Mouse (Mus musculus): Measurements from ENCODE around the gene Olfr1417. TPM values are rescaled to one million over a fixed set of nuclear protein-coding genes. Genes with fewer than 3 reads are reported as not detected.
"Not testable (repeated sequence)": the region's sequence is repeated elsewhere in the genome, so short reads cannot be mapped to it uniquely, and the experiment has no call there.

The Olfr1417 gene
- not detected for total RNA-seq (2021)
- long read RNA-seq, experiment 1 = 0 reads
- long read RNA-seq, experiment 2 = 0 reads

DNA sequence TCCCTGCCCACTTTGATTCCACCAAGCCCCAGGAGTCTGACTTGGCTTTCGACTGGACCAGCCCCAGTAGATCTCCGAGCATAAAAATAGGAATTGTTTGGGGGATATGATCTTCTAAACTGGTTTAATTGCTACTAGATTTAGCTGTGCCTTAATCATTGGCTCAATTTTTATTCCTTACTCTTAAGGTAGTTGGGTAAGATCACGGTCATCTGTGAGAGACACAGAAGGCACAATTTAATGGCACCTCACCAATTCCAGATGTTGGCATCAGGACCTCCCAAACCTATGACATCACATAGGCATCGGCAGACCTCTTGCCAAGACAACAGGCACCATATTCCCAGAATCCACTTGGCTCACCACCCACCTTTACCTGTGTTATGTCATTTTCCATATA lies at the start of gene Olfr1417:
Gene Olfr1417, minus strand, starts transcription at position 101 of the 400 bp plus-strand sequence.
- DNase-seq = no peak

DNA sequence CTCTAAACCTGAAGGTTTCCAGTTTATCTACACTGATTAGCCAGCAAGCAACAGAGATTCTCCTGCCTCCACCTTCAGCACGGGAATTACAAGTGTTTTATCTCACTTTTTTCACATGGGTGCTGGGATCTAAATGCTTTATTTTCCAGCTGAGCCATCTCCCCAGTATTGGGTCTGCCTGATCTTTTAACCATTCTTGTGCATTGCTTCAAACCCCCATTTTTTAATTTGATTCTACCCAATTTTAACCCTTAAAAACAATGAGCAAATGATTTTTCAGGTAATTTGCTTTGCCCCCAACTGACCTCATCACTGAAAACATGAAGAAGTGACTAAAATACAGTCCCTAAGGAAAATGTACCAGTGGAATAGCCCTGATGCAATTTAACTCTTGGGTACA lies 47.2 kb upstream of the Olfr1417 start, which contains the start of gene Olfr1420:
Gene Olfr1420, plus strand, starts transcription at position 301 of the 400 bp plus-strand sequence.
- no peak for DNase-seq

DNA sequence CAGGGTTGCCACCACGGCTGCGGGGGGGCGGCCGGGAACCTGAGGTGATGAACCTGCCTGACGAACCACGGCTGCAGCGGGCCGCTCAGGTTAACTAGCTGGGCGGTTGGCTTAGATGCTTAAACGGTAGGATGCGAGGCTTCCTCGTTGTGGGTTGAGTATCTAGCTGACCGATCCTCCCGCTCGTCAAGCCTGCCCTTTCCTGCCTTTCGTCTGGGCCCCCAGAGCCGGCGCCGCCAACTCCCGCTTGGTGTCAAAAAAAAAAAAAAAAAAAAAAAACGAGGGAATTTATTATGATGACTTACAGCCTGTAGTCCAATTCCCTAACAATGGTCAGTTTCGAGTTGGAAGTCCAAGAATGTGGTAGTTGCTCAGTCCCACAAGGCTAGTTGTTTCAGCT lies 39.4 kb upstream of the Olfr1417 start:
- DNase-seq = not testable (repeated sequence)

DNA sequence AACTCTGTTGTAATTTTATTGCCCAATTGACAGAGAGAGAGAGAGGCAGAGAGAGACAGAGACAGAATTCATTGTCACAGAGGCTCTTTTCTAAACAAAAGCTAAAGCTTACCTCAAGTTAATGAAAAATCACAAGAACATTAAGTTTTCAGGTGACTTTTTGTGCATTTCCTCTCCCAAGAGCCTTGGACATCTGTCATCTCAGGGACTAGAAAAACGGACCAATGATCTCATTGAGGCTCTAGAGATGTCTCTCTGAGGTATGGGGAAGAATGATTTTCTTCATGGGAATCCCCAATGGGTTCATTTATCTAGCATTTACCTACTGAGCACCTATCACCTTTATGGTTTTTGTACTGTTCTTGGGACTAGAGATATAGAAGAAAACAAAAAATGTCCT lies 36.0 kb upstream of the Olfr1417 start, which contains the start of gene Olfr1419:
Gene Olfr1419, minus strand, starts transcription at position 101 of the 400 bp plus-strand sequence.
- no peak for DNase-seq

DNA sequence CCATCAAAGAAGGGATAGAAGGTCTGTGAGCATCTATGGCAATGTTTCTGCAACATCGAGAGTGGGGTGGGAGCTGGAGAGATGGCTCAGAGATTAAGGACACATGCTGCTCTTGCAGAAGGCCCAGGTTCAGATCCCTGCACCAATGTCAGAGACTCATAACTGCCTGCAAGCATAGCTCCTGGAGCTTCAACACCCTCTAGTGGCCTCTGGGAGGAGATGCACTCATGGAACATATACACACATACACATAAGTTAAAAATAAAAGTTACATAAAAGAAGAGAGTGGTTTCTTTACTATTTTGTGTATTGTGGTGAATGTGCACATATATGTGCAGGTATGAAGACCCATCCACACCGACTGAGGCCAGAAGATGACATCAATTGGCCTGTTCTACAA lies 28.8 kb upstream of the Olfr1417 start:
- no peak for DNase-seq

DNA sequence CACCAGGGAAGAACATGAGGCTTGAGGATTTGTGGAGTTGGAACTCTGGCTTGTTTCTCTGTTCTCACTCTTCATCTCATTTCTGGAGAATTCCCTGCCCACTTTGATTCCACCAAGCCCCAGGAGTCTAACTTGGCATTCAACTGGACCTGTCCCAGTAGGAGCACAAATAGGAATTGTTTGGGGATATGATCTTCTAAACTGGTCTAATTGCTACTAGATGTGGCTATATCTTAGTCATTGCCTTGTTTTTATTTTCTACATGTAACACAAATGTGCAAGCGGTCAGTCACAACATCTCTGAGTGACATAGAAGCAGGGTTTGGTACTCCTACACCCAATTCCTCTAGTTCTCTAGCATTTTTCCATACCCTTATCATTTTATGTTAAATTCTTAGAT lies 21.9 kb upstream of the Olfr1417 start, which contains the start of gene Olfr1418:
Gene Olfr1418, minus strand, starts transcription at position 101 of the 400 bp plus-strand sequence.
- no peak for DNase-seq

DNA sequence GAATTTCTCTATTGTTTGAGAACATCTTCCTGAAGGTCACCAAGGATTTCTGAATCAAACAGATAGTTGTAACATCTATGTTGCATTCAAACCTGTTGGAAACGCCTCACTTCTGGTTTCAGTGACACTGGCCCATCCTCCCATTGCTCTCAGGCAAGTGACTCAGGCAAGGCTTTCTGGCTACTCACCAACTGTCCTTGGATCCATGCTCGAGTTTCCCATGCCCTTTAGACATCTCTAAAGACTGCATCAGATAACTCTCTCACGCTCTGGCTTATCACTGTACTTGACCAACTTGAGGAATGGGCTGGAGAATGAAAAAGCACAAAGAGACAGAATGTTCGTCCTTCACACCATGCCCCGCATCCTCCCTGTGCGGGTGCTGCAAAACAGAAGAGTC lies 17.5 kb upstream of the Olfr1417 start:
- DNase-seq = no peak

DNA sequence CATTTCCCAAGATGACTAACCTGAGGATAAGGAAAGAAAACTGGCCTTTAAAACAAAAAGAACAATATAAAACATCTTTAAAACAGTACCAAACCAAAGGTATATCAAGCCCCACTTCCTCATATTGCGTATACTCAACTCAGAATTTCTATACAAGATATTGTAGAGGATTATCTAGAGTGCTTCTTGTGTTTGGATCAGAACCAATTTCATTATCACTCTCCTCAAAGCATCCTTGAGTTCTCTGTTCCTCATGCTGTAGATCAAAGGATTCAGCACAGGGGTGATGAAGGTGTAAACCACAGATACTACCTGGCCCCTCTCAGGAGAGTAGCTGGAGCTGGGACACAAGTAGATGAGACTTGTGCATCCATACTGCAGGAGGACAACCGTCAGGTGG lies 15.8 kb upstream of the Olfr1417 start:
- no peak for DNase-seq

DNA sequence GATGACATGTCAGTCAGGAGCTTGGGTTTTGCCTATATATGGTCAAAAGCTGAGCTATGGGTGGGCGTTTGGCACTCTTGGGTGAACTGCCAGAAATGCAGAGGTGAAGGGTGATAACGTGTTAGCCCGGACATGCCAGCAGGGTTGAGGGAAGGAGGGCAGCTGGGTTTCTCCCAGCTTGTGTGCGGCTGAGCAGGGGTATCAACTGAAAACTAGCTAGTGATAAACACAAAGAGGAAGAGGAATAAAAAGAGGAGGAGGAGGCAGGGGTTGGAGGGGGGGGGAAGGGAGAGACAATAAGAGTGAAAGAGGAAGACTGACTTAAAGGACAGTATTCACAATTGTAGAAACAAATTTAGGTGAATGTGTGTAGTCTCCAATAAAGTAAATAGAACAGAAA lies 13.6 kb upstream of the Olfr1417 start:
- no peak for DNase-seq

DNA sequence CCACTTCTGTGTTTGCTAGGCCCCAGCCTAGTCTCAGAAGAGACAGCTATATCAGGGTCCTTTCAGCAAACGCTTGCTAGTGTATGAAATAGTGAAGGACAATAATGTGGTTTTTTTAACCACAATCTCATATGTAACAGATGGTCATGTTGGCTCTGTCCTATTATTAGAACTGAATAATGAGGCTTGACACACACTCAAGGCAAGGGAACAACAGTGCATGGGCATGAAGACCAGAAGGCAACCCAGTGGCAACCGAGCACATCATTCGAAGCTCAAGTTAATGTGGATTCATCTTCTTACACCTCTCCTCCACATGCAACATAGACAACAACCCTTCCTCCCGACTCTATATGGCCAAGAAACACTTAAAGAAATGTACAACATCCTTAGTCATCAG lies 7.3 kb upstream of the Olfr1417 start:
- no peak for DNase-seq

DNA sequence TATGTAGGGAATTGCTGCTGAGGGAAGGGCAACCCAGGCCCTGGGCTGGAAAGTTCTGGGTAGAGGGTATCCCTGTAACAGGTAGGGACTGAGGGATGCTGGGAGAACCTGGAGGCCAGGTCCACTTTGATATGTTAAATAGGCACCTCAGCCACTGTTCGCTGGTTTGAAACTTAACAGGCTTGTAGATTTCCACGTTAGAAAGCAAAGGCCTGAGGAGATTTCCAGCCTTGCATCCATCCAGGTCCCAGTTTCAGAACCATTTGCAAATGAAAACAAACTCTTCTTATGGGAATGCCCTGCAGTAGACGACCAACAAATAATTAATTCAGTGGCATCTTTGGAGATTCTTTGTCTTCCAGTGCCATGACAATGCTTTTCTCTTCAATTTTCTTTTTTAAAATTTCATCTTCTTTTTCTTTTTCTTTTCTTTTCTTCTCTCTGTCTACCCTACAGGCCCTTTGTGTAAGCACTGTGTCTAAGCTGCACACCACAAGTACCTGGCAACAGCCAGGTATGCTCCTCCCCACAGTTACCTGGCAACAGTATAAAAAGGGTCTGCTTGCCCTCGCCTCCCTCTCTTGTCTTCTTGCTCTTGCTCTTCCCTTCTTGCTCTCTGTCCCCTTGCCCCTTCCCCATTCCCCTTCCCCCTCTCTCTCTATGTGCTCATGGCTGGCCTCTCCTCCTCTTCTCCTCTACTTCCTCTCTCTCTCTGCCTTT lies 15.5 kb downstream of the Olfr1417 start:
- no peak for DNase-seq

DNA sequence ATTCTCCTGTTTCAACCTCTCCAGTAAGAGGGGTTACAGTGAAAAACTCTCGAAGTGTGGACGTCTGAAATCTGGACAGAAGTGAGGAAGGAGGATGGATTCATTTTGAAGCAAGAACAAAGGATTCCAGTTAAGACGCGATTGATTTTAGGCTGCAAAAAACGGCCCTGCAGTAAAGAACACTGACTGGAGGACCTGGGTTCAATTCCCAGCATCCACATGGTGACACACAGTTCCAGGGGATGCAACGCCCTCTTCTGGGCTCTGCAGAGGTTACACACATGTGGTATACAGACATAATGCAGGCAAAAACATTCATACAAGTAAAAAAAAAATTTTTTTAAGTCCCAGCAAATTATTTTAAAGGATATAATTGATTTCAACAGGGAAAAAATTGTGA lies 18.8 kb downstream of the Olfr1417 start:
- DNase-seq = no peak

DNA sequence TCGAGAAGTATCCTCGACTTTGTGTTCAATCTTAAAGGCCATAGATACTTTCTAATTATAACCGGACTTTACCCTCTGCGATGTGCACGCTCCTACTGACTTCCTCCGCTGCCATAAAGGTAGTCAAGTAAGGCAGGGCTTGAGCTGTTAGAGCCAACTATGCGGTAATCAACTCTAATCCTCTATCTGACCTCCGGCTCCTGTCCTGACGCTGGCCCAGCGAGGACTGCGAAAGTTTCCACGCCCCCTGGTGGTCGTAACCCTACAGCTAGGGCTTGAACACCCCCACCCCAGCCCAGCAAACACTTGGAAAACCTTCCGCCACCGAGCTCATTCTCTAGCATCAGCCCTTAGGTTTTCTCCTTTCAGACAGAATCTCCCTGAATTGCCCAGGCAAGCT lies 19.2 kb downstream of the Olfr1417 start:
- peak; percentile 88 to 90 for DNase-seq

DNA sequence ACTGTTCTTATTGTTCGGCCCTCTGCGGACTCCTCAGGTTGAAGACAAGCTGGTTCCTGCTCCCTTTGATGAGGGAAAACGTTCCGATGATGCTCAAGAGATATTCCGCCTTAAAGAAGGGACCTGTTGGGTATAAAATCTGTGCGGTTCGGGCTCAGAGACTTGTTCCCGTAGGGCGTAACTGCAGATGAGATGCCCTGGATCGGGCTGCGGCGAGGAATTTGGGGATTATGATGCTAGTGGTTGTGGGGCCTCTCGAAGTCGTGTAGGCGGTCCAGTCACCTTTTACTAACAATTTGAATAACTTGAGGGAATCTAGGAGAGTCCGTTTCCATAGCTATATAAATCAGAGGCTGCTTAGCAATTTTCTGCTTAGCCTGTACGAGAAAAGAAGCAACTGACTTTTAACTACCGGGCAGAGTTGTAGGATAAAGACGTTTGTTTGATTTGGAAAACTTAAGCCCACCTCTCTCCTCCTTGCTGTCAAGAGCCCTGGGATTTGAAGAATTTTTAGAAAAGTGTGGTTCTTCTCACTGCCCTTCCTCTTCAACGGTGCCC lies 19.8 kb downstream of the Olfr1417 start, which contains the start of gene Stx3:
Gene Stx3, minus strand, starts transcription at position 261 of the 558 bp plus-strand sequence.
- DNase-seq = peak in 1 of 2 experiments; percentile 43

DNA sequence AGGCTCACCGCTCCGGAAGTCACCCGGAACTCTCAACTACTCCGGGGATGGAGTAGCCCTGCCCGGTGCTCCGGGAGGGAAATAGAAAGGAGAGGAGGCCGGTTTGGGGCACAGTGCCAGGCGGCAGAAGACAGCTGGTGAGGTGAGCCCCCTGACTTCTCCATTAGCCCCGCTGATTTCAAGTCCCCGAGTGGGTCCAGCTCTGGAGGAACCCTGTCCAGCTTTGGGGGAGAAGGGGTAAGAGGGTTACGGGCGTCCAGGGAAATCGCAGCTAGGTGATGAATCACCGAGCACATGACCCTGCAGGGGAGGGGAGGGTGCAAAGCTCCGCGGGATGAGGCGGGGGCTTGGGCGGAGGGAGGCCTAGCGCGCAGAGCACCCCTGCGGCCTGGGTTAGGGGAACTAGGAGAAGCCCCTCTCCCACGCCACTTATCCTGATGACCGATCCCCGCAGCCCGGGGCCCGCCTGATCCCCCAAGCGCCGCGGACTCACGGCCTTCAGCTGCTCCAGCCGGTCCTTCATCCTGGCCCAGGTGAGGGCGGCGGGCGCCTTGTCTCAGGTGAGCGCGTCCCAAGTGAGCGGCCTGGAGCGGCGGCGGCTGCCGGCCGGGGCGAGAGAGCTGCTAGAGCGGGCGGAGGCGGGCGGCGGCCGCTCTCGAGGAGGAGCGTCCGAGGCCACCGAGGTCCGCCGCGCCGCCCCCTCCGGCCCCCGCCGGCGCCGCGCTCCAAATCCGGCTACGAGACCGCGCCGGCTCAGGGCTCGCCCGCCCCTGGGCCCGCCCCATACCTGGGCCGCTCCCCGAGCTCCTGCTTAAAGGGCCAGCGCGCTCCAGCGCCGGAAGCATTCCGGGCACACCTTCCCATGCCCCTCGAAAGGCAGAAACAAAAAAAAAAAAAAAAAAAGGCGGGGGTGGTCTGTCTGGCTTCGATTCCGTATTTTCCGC lies 20.5 kb downstream of the Olfr1417 start:
- peak; percentile 73 to 79 for DNase-seq

DNA sequence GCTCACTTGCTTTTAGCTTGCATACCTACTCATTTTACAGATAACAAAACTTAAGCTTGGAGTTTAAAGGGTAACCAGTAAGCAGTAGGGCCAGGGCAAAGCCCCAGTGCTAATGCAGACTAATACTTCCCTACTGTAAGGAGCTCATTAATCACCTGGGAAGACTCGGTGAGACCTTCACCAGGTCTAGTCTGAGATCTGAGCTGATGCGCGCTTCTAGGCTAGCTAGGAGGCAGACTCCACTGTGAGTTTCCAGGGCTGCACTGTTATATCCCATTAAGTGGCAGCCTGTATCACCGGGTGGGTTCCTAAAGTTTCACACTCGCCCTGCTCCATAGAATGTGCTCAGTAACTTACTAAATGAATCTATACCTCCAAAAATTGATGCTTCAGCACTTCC lies 21.4 kb downstream of the Olfr1417 start:
- no peak for DNase-seq

DNA sequence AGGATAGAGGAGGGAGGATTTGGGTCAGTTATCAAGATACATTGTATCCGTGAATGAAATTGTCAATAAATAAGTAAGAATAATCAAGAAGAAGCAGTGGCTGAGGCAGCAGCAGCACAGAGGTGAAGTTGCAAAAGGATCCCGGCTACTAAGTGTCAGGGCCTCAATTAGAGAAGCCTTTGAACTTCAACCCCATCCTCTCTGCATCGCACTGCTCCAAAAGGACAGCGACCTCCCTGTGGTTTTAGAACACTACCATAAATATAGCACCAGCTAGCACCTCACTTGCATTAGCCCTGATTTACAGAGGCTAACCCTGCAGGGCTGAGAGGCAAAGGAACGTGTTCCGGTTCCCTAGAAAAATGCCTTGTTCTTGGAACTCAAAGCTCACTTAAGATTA lies 22.3 kb downstream of the Olfr1417 start:
- no peak for DNase-seq

DNA sequence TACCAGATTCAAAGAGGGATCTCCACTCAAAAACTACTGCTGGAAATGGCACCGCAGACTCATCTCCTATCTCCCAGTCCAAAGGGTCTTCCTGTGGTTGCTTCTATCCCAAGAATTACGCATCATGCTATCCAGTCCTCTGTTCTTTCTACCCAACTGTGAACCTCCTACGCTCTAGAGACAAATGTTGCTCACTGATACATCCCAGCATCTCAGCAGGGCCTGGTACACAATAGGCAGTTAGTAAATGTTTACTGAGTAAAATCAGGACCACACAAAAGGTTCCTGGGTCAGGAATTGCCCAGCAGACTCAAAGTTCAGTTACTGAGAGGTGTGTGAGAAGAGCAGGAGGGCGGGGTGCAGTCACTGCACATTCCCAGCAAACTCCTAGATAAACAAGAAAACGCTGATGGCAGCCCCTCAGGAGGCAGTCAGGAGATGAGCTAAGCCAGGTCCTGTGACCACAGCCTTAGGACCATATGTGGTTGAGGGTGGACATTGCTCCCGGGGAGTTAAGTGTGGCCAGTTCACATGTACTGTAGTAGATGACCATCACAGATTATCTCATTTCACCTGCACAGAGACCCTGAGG lies 24.2 kb downstream of the Olfr1417 start:
- no peak for DNase-seq

DNA sequence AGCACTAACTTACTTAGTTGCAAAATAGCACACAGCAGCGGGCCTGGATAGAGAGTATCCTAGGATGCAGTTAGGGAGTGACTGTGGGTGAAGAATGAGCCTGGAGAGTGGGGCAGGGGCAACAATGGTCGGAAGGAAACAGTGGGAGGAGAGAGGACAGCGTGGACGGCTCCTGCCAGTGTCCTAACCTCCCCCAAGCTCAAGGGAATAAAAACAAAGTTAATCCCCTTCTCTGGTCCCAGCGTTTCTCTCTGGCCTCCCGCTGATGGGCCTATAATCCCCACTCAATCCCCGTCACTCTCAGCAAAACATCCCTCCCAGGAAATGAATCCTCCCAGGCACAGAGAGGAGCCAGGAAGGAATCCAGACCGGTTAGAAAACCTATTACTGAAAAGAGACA lies 25.4 kb downstream of the Olfr1417 start:
- DNase-seq = peak in 1 of 2 experiments; percentile 66

DNA sequence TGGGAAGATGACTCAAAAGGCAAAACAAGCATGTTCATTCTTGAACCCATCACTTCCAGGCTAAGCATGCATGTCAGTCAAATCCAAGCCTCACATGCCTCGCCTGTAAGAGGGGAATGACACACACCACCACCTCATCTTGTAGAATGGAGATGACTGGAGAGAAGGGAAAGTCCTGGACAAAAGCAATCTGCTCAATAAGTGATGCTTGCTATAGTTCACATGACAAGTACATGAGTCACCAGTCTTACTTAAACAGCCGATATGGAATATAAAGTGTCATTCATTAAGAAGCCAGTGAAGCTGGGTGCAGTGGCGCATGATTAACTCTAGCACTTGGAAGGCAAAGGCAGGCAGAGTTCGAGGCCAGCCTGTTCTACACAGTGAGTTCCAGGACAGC lies 25.9 kb downstream of the Olfr1417 start:
- no peak for DNase-seq

DNA sequence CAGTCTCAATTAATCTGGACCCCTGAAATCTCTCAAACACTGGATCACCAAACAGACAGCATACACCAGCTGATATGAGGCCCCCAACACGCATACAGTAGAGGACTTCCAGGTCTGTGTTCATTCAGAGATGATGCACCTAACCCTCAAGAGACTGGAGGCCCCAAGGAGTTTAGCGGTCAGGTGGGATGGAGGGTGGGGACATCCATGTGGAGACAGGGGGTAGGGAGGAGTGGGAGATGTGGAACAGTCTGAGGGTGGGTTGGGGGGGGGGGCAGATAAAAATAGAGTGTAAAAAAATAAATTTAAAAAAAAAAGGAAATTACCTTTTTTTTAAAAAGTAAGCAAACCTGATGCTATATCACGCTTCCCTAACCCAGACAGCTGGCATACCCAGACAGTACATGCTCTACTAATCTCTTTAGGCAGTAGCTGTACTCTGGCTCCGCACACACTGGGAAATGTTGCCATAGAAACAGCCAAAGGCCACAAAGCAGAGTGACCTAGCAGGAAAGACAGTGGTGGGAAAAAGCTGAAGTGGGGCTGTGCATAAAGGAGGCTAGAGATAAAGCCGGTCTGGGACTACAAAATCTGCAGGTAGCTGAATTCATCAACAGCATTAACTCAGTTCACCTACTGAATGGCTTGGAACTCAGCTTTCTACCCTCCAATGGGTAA lies 27.2 kb downstream of the Olfr1417 start:
- DNase-seq = peak in 1 of 2 experiments; percentile 41
